Mouse (Mus musculus): ENCODE measurements around the gene Rad23a.

DNA sequence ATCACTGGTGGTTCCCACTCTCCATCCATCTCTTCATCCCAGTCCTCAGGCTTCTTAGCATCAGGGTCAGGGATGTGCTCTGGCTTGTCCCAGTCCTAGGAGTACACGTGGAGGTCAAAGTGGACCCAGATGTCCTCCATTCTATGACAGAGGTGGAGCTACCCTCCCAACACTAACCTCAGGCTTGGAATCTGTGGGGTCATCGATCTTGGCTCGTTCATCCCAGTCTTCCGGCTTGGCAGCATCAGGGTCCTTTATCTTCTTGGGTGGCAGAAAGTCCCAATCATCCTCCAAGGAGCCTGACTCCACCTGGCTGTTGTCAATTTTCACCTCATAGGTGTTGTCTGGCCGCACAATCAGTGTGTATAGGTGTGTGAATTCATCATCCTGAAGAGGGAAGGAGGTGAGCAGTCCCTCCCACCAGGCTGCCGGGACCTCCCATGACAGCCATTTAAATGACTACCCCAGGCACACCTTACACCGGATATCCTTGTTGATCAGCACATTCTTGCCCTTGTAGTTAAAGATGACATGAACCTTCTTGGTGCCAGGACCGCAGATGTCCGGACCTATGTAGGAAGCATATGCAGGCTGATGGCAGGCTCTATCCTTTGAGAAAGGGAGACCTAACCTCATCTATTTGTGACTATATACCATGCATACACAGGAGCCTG, 4.1 kb upstream of the Rad23a start:
- TF ChIP-seq GATA1 (IDR thresholded peaks at IDR 0.05; ENCODE audit: borderline replicate concordance, low read length) (no peak), FLI1 (IDR thresholded peaks at IDR 0.05; ENCODE audit: low read length) (no peak)
